Mouse (Mus musculus): ENCODE measurements around the gene Olfr1051.
"Not testable (repeated sequence)": the region's sequence is repeated elsewhere in the genome, so short reads cannot be mapped to it uniquely, and the experiment has no call there.

Olfr1051 gene

GRCm38 (mm10) chr2:86278988-86279387 lies at the start of gene Olfr1051:
TSS of gene Olfr1051 (minus strand) at chr2:86279088.
- not testable (repeated sequence) for DNase-seq (ENCODE audit: low read depth, low spot score)

GRCm38 (mm10) chr2:86315184-86315583 lies 36.3 kb upstream of the Olfr1051 start, which contains the start of gene Olfr1053:
TSS of gene Olfr1053 (minus strand) at chr2:86315284.
- no peak for DNase-seq (ENCODE audit: low read depth, low spot score)

- no peak for DNase-seq (ENCODE audit: low read depth, low spot score)
Observed at GRCm38 (mm10) chr2:86292155-86292554, 13.3 kb upstream of the Olfr1051 start, which contains the start of gene Olfr1052. TSS of gene Olfr1052 (plus strand) at chr2:86292455.

GRCm38 (mm10) chr2:86258228-86258627 lies 20.7 kb downstream of the Olfr1051 start, which contains the start of gene Olfr1049:
TSS of gene Olfr1049 (minus strand) at chr2:86258328.
- not testable (repeated sequence) for DNase-seq (ENCODE audit: low read depth, low spot score)

GRCm38 (mm10) chr2:86240189-86240588 lies 38.7 kb downstream of the Olfr1051 start, which contains the start of gene Olfr1048:
TSS of gene Olfr1048 (minus strand) at chr2:86240289.
- DNase-seq (ENCODE audit: low read depth, low spot score): no peak

GRCm38 (mm10) chr2:86231301-86231700 lies 47.6 kb downstream of the Olfr1051 start, which contains the start of gene Olfr1047:
TSS of gene Olfr1047 (minus strand) at chr2:86231401.
- DNase-seq (ENCODE audit: low read depth, low spot score): no peak

Measured in c-Kit-negative CD71-positive TER-119-positive erythroid progenitor cells, embryonic 14.5 days (primary cell).